Mouse (Mus musculus) common myeloid progenitor, adult 5-6 weeks (primary cell): ENCODE measurements around the gene Plcxd3. TPM values are rescaled to one million over a fixed set of nuclear protein-coding genes. Genes with fewer than 3 reads are reported as not detected.

Experiments used
- ATAC-seq: replicated peaks from 2 replicates; pipeline ENCODE4 v1.8.0; 2016; ENCODE audit warnings: low read depth, mild to moderate bottlenecking, moderate TSS enrichment, inconsistent platforms; ENCODE audit not compliant: poor library complexity, severe bottlenecking
- total RNA-seq: library from RNA; stranded (forward); fragments of 200-1000, 187-1606 nt; gene quantifications from 2 replicates; pipeline ENCODE4 v1.2.3, GENCODE M21; 2017

Plcxd3 gene
- not detected in 2 replicates for total RNA-seq

- ATAC-seq: no peak
These were observed at the start of gene Plcxd3 for GRCm38 (mm10) chr15:4375423-4376220. Gene Plcxd3, plus strand, starts transcription at chr15:4375491.

GRCm38 (mm10) chr15:4331867-4332266 lies 43.4 kb upstream of the Plcxd3 start:
- no peak for ATAC-seq

- no peak for ATAC-seq
These were observed 33.7 kb upstream of the Plcxd3 start for GRCm38 (mm10) chr15:4341620-4342019.

- ATAC-seq: no peak
These were observed 26.3 kb upstream of the Plcxd3 start for GRCm38 (mm10) chr15:4348816-4349553.

- no peak for ATAC-seq
These were observed 18.9 kb upstream of the Plcxd3 start for GRCm38 (mm10) chr15:4356397-4356796.

GRCm38 (mm10) chr15:4357706-4358105 lies 17.6 kb upstream of the Plcxd3 start:
- ATAC-seq: no peak

GRCm38 (mm10) chr15:4367801-4368200 lies 7.5 kb upstream of the Plcxd3 start:
- no peak for ATAC-seq

- no peak for ATAC-seq
These were observed 769 bp upstream of the Plcxd3 start for GRCm38 (mm10) chr15:4374453-4374990.

GRCm38 (mm10) chr15:4375031-4375422 lies 264 bp upstream of the Plcxd3 start:
- no peak for ATAC-seq

GRCm38 (mm10) chr15:4376221-4376631 lies 935 bp downstream of the Plcxd3 start:
- ATAC-seq: no peak

- no peak for ATAC-seq
These were observed 3.5 kb downstream of the Plcxd3 start for GRCm38 (mm10) chr15:4378766-4379165.

- ATAC-seq: no peak
These were observed 12.5 kb downstream of the Plcxd3 start for GRCm38 (mm10) chr15:4387774-4388173.

- ATAC-seq: no peak
These were observed 24.8 kb downstream of the Plcxd3 start for GRCm38 (mm10) chr15:4400096-4400495.

- ATAC-seq: no peak
These were observed 36.0 kb downstream of the Plcxd3 start for GRCm38 (mm10) chr15:4411333-4411732.

GRCm38 (mm10) chr15:4440081-4440480 lies 64.8 kb downstream of the Plcxd3 start:
- ATAC-seq: no peak

- no peak for ATAC-seq
These were observed 120.9 kb downstream of the Plcxd3 start for GRCm38 (mm10) chr15:4496182-4496581.

GRCm38 (mm10) chr15:4496984-4497383 lies 121.7 kb downstream of the Plcxd3 start:
- no peak for ATAC-seq

GRCm38 (mm10) chr15:4498036-4498435 lies 122.7 kb downstream of the Plcxd3 start:
- ATAC-seq: no peak

GRCm38 (mm10) chr15:4503366-4503765 lies 128.1 kb downstream of the Plcxd3 start:
- no peak for ATAC-seq

GRCm38 (mm10) chr15:4503826-4504225 lies 128.5 kb downstream of the Plcxd3 start:
- ATAC-seq: no peak

GRCm38 (mm10) chr15:4514724-4515123 lies 139.4 kb downstream of the Plcxd3 start:
- no peak for ATAC-seq
